Mouse (Mus musculus) fat pad, adult 2 months (tissue): Measurements from ENCODE around the gene Gtf2b.

Experiments used
- DNase-seq: peaks from one replicate; pipeline ENCODE4 v3.0.0-alpha.2; 2011; ENCODE audit warnings: low read depth, low spot score; ENCODE audit errors: extremely low read depth

Gene Gtf2b

DNA sequence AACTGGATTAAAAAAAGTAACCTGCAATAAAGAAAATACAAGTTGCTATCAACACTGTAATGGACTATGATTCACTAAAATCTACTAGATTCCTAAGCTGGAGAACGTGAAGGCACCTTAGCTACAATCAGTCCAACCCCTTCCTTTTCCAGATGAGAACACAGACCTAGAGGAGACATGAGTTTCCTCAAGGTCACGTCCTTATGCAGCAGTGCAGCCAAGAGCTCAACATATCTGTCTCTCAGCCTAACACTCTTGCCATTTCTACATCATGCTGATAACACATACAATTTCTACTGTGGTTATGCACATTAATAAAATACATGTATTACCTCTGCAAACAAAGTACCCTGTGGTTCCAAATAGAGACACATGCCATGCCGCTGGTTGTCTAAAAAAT is 46.7 kb downstream of the Gtf2b start:
- DNase-seq: no peak

DNA sequence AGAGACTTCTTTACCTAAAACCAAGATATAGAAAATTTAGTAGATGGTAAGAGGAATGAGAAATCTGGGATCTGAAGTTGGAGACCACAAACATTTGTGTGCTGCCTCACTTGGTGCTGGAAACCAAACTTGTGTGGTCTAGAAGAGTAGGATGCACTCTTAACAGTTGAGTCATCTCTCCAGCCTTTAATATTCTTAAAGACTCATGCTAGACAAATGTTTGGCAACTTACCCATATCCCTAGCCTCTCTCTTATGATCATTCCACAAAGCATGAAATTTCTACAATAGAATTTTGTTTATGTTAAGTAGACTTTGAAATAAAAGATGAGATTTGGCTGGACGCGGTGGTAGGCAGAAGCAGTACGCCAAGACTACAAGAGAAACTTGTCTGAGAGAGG is 52.7 kb downstream of the Gtf2b start:
- DNase-seq: no peak

DNA sequence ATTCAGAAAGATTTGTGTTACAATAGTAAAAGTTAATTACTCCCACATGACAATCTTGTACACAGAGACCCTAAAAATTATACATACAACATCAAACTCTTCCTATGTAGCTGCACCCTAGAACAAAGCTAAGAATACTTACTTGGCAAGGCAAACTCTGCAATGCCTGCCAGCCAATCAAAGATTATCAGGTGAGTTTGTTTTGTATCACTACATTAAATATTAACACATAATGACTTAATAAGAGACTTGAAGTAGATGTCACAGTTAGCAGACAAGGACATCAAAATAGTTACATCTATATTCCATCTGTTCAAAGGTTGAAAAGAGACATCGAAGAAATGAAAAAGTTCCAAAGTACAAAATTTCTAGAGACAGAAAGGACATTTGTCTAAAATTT is 58.8 kb downstream of the Gtf2b start:
- no peak for DNase-seq

DNA sequence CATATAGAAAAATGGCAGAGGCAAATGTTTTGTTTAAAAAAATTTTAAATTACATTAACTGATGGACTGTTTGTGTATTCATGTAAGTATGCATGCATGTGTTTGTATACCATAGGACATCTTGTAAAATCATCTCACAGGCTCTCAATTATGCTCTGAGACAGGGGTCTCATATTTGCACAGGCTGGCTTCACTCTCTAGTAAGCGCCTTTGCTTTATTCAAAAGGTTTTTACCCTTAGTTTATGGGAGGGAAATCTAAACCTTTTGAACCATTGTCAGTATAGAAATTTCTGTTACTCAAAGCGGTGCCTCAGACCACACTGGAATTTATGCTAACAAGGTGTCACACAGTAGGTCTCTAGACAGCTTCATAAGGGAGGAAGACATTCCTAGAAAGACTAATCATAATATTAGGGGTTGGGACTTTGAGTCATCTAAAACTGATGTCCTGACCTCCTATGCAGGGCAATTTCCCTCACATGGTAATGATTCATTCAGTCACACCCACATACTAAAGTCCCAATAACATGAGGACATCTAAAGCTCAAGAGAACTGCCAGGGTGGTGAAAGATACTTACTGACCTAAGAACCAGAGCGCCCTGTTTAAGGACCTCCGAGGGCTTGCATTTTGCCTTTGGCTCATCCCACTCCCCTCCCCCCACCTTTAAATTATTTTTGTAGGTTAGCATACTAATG is 61.8 kb downstream of the Gtf2b start:
- peak; percentile 18 for DNase-seq

DNA sequence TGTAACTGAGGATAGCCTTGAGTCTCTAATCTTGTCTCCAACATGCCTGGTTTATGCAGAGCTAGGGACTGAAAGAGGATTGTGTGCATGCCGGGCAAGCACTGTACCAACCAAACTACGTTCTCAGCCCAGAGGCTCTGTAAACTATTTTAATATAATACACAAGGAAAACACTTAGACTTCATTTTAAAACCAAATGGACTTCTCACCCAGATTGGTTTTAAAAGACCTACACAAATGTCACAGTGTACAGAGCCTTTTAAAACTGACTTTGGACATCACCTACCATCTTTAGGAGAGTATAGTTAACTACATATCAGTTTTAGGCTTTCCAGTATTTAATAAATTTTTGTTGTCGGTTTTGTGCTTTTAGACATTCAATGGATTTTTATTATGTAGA is 68.1 kb downstream of the Gtf2b start:
- no peak for DNase-seq
